Mouse (Mus musculus): ENCODE measurements around the gene Camk2d. TPM values are rescaled to one million over a fixed set of nuclear protein-coding genes. Genes with fewer than 3 reads are reported as not detected.

Gene Camk2d
- polyA plus RNA-seq, 1 experiment from 2014 or later, result 16.5 TPM

DNA sequence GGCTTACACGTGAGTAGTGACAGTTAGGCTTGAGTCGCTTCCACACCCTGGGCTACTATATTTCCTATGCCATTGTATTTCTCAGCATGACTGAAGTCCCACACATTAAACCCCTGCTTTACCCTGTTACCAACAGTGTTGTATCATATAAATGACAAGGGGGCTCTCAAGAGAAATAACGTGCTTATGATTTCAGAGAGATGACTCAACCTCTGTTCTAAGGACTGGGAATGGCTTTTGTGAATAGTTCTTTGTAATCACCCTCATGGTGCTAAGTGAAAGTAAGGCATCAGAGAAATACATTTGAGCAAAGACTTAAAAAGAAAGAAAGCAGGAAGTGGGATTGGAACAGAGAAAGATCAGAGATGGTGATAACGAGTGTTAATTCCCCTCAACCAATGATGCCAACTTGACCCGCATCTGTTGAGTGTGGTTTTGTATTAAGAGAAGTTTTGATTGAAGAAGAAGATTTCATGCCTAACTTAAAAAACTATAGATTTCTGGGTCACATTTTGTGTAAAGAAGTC lies 238.6 kb downstream of the Camk2d start:
- no peak for ATAC-seq (replicated peaks; ENCODE audit: insufficient number of reproducible peaks, low FRiP score, low TSS enrichment, low read depth)
- no peak overlapping the region for H3K9ac ChIP-seq (replicated peaks; ENCODE audit: low read length)
- H3K4me2 ChIP-seq (ENCODE audit: low read depth, low read length), result no peak overlapping the region
- H3K36me3 ChIP-seq (replicated peaks; ENCODE audit: control insufficient read depth, insufficient read depth, low read depth, low read length), result no peaks in the 10 kb centered on the region
- H3K4me3 ChIP-seq (ENCODE audit: low read depth, low read length), result no peak overlapping the region
- no peak for DNase-seq (ENCODE audit: low spot score)
- no peak overlapping the region for H3K27ac ChIP-seq (replicated peaks; ENCODE audit: low read depth, low read length)
- WGBS, result 84% methylated on average over 5 of the region's 5 CpGs
- H3K27me3 ChIP-seq (ENCODE audit: control insufficient read depth, insufficient read depth, low read length), result no peaks in the 10 kb centered on the region
- no peaks in the 10 kb centered on the region for H3K4me1 ChIP-seq (ENCODE audit: control insufficient read depth, insufficient read depth, low read length)
- H3K9me3 ChIP-seq (replicated peaks; ENCODE audit: control insufficient read depth, low read length), result no peaks in the 10 kb centered on the region

DNA sequence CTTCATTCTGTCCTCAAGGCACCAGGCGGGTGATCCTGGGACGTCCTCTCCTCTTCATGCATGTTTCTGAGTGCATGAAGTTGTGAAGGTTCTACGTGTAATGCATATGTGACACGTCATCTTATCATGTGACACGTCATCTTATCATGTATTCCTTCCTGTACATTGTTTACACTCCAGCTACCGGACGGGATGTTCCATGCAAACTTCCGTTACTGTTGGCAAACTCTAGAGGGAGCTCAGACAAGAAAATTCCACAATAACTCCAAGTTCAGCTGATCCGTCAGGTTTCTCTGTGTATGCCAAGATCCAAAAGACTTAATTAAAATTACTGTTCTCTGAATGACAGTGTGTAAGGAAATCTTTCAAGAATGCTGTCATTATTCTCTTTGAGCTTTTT lies 246.7 kb downstream of the Camk2d start:
- 85% methylated on average over 9 of the region's 9 CpGs for WGBS
- H3K4me1 ChIP-seq (ENCODE audit: control insufficient read depth, insufficient read depth, low read length), result no peaks in the 10 kb centered on the region
- H3K9me3 ChIP-seq (replicated peaks; ENCODE audit: control insufficient read depth, low read length), result no peaks in the 10 kb centered on the region
- ATAC-seq (replicated peaks; ENCODE audit: insufficient number of reproducible peaks, low FRiP score, low TSS enrichment, low read depth), result no peak
- no peak for DNase-seq (ENCODE audit: low spot score)
- H3K27me3 ChIP-seq (ENCODE audit: control insufficient read depth, insufficient read depth, low read length), result no peaks in the 10 kb centered on the region
- H3K9ac ChIP-seq (replicated peaks; ENCODE audit: low read length), result no peak overlapping the region
- no peak overlapping the region for H3K4me2 ChIP-seq (ENCODE audit: low read depth, low read length)
- H3K4me3 ChIP-seq (ENCODE audit: low read depth, low read length), result no peak overlapping the region
- H3K27ac ChIP-seq (replicated peaks; ENCODE audit: low read depth, low read length), result no peak overlapping the region
- no peaks in the 10 kb centered on the region for H3K36me3 ChIP-seq (replicated peaks; ENCODE audit: control insufficient read depth, insufficient read depth, low read depth, low read length)

DNA sequence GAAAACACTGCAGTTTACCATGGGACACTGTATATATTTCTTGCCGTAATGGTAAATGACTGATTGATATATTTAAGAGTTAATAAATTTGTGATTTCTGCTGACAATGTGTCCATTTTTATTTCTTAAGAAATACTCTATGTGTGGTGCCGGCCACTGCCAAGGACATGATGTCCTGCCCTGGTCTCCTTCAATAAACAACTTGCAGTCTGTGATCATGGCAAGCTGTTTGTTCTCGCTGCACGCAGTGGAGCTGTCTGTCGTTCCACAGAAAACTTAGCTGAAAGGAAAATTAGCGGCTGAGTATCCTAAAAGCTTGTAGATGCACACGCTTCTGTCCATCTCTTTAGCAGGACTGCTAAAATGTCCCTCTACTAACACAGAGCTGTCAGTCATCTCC lies 248.7 kb downstream of the Camk2d start:
- H3K4me1 ChIP-seq (ENCODE audit: control insufficient read depth, insufficient read depth, low read length), result no peaks in the 10 kb centered on the region
- no peak for ATAC-seq (replicated peaks; ENCODE audit: insufficient number of reproducible peaks, low FRiP score, low TSS enrichment, low read depth)
- H3K9me3 ChIP-seq (replicated peaks; ENCODE audit: control insufficient read depth, low read length), result no peaks in the 10 kb centered on the region
- no peak overlapping the region for H3K9ac ChIP-seq (replicated peaks; ENCODE audit: low read length)
- H3K4me2 ChIP-seq (ENCODE audit: low read depth, low read length), result no peak overlapping the region
- H3K27me3 ChIP-seq (ENCODE audit: control insufficient read depth, insufficient read depth, low read length), result no peaks in the 10 kb centered on the region
- no peaks in the 10 kb centered on the region for H3K36me3 ChIP-seq (replicated peaks; ENCODE audit: control insufficient read depth, insufficient read depth, low read depth, low read length)
- no peak for DNase-seq (ENCODE audit: low spot score)
- 95% methylated on average over 7 of the region's 7 CpGs for WGBS
- no peak overlapping the region for H3K27ac ChIP-seq (replicated peaks; ENCODE audit: low read depth, low read length)
- no peak overlapping the region for H3K4me3 ChIP-seq (ENCODE audit: low read depth, low read length)

DNA sequence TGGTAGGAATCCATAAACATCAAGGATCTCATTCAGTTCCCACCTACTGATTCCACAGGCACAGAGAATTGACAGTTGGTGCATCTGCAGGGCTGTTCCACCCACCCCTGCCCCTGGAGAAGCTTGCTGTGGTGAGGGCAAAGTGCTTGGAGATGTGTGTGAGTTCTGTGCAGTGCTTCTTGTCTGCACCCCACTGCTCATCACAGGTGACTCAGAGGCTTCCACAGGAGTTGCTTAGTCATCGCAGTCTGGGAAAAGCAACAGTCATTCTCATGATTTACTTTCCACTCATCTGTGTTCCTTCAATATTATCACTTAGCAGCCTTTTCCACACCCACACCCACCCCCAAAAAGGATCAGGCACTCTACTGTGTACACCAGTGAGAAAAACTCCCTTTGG lies 252.0 kb downstream of the Camk2d start:
- Histone ChIP-seq H3K9me3 (replicated peaks; ENCODE audit: control insufficient read depth, low read length) (no peaks in the 10 kb centered on the region), H3K9ac (replicated peaks; ENCODE audit: low read length) (no peak overlapping the region), H3K27ac (replicated peaks; ENCODE audit: low read depth, low read length) (no peak overlapping the region), H3K27me3 (ENCODE audit: control insufficient read depth, insufficient read depth, low read length) (no peaks in the 10 kb centered on the region), H3K36me3 (replicated peaks; ENCODE audit: control insufficient read depth, insufficient read depth, low read depth, low read length) (no peaks in the 10 kb centered on the region), H3K4me3 (ENCODE audit: low read depth, low read length) (no peak overlapping the region), H3K4me2 (ENCODE audit: low read depth, low read length) (no peak overlapping the region), H3K4me1 (ENCODE audit: control insufficient read depth, insufficient read depth, low read length) (no peaks in the 10 kb centered on the region)
- ATAC-seq (replicated peaks; ENCODE audit: insufficient number of reproducible peaks, low FRiP score, low TSS enrichment, low read depth), result no peak
- no peak for DNase-seq (ENCODE audit: low spot score)
- WGBS, result 95% methylated on average over 1 of the region's 1 CpGs

DNA sequence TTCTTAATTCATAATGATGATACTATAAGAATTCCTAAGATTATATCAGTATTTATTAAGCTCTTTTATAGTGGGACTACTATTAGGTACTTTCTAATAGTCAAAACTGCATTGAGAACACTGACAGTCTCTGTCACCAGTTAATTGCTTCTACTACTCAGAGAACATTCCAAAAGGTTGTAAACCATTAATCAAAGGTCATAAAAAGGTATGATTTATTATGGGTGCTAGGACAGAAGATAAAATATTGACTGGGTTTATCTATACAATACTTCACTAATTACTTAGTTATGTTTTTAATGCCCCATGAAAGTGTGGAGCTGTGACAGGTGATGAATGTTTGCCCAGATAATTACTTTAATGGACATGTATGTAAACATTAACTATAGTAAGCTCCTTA lies 264.3 kb downstream of the Camk2d start:
- H3K27ac ChIP-seq (replicated peaks; ENCODE audit: low read depth, low read length), result no peak overlapping the region
- no peaks in the 10 kb centered on the region for H3K36me3 ChIP-seq (replicated peaks; ENCODE audit: control insufficient read depth, insufficient read depth, low read depth, low read length)
- H3K27me3 ChIP-seq (ENCODE audit: control insufficient read depth, insufficient read depth, low read length), result no peaks in the 10 kb centered on the region
- H3K4me3 ChIP-seq (ENCODE audit: low read depth, low read length), result no peak overlapping the region
- DNase-seq (ENCODE audit: low spot score) (no peak), ATAC-seq (replicated peaks; ENCODE audit: insufficient number of reproducible peaks, low FRiP score, low TSS enrichment, low read depth) (no peak)
- H3K9me3 ChIP-seq (replicated peaks; ENCODE audit: control insufficient read depth, low read length), result no peaks in the 10 kb centered on the region
- H3K4me2 ChIP-seq (ENCODE audit: low read depth, low read length), result no peak overlapping the region
- no peaks in the 10 kb centered on the region for H3K4me1 ChIP-seq (ENCODE audit: control insufficient read depth, insufficient read depth, low read length)
- H3K9ac ChIP-seq (replicated peaks; ENCODE audit: low read length), result no peak overlapping the region

DNA sequence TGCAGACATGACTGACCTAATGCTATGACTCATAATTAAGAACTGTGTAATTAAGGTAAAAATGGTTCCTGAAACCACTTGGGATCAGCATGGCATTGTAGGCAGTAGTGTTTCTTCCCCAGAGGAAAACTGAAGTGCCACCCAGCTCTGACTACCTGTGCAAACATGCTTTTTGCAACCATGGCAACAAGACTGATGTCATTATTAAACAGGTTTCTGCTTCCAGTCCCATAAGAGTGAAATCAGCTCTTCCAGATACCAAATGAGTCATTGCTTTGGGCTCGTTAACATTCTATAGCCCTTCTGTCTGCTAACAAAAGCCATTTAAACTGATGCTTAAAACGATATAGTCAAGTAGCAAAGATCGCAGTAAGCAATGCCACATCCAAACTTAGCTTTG lies 273.5 kb downstream of the Camk2d start:
- H3K27ac ChIP-seq (replicated peaks; ENCODE audit: low read depth, low read length), result no peak overlapping the region
- ATAC-seq (replicated peaks; ENCODE audit: insufficient number of reproducible peaks, low FRiP score, low TSS enrichment, low read depth), result no peak
- WGBS, result 80% methylated on average over 3 of the region's 3 CpGs

DNA sequence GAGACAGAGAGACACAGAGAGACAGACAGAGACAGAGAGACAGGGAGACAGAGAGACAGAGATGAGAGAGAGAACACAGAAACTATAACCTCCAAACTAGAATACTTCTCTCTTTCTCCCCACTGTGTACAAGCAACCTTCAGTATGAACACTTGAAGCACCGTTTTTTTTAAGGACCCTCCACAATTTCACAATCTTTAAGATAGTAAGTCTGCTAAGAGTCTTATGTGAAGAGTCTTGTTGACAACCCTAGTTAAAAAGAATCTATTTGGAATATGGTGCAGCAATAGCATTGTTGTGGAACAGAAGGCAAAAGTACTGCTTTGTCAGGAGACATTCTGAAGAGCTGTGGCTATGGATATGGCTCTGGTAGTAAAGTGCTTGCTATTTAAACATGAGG lies 274.6 kb downstream of the Camk2d start:
- Histone ChIP-seq H3K4me1 (ENCODE audit: control insufficient read depth, insufficient read depth, low read length) (no peaks in the 10 kb centered on the region), H3K36me3 (replicated peaks; ENCODE audit: control insufficient read depth, insufficient read depth, low read depth, low read length) (no peaks in the 10 kb centered on the region), H3K9me3 (replicated peaks; ENCODE audit: control insufficient read depth, low read length) (no peaks in the 10 kb centered on the region), H3K4me3 (ENCODE audit: low read depth, low read length) (no peak overlapping the region), H3K9ac (replicated peaks; ENCODE audit: low read length) (no peak overlapping the region), H3K27me3 (ENCODE audit: control insufficient read depth, insufficient read depth, low read length) (no peaks in the 10 kb centered on the region), H3K4me2 (ENCODE audit: low read depth, low read length) (no peak overlapping the region), H3K27ac (replicated peaks; ENCODE audit: low read depth, low read length) (no peak overlapping the region)
- WGBS, result 92% methylated on average over 1 of the region's 1 CpGs
- DNase-seq (ENCODE audit: low spot score), result no peak
- no peak for ATAC-seq (replicated peaks; ENCODE audit: insufficient number of reproducible peaks, low FRiP score, low TSS enrichment, low read depth)

More for the DNA sequence above, 273.5 kb downstream of the Camk2d start:
- H3K27me3 ChIP-seq (ENCODE audit: control insufficient read depth, insufficient read depth, low read length), result no peaks in the 10 kb centered on the region
- DNase-seq (ENCODE audit: low spot score), result peak; percentile 8
- H3K4me3 ChIP-seq (ENCODE audit: low read depth, low read length), result no peak overlapping the region
- no peaks in the 10 kb centered on the region for H3K4me1 ChIP-seq (ENCODE audit: control insufficient read depth, insufficient read depth, low read length)
- no peak overlapping the region for H3K4me2 ChIP-seq (ENCODE audit: low read depth, low read length)
- no peaks in the 10 kb centered on the region for H3K9me3 ChIP-seq (replicated peaks; ENCODE audit: control insufficient read depth, low read length)
- no peak overlapping the region for H3K9ac ChIP-seq (replicated peaks; ENCODE audit: low read length)
- no peaks in the 10 kb centered on the region for H3K36me3 ChIP-seq (replicated peaks; ENCODE audit: control insufficient read depth, insufficient read depth, low read depth, low read length)

DNA sequence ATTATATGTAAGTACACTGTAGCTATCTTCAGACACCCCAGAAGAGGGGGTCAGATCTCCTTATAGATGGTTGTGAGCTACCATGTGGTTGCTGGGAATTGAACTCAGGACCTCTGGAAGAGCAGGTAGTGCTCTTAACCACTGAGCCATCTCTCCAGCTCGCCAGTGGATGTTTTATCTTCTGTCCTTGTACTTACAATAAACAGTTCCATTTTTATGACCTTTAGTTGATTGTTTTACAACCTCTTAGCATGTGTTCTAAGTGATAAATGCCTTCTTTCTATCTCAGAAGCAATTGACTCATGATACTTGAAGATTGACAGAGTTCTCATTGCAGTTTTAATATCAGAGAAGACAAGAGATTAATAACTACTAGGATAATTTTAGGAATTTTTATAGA lies 282.1 kb downstream of the Camk2d start:
- Histone ChIP-seq H3K4me3 (ENCODE audit: low read depth, low read length) (no peak overlapping the region), H3K36me3 (replicated peaks; ENCODE audit: control insufficient read depth, insufficient read depth, low read depth, low read length) (no peaks in the 10 kb centered on the region), H3K27ac (replicated peaks; ENCODE audit: low read depth, low read length) (no peak overlapping the region), H3K4me2 (ENCODE audit: low read depth, low read length) (no peak overlapping the region), H3K9ac (replicated peaks; ENCODE audit: low read length) (no peak overlapping the region), H3K9me3 (replicated peaks; ENCODE audit: control insufficient read depth, low read length) (no peaks in the 10 kb centered on the region), H3K4me1 (ENCODE audit: control insufficient read depth, insufficient read depth, low read length) (no peaks in the 10 kb centered on the region), H3K27me3 (ENCODE audit: control insufficient read depth, insufficient read depth, low read length) (no peaks in the 10 kb centered on the region)
- ATAC-seq (replicated peaks; ENCODE audit: insufficient number of reproducible peaks, low FRiP score, low TSS enrichment, low read depth) (no peak), DNase-seq (ENCODE audit: low spot score) (no peak)
- WGBS, result 62% methylated on average over 1 of the region's 1 CpGs

Measured in embryonic facial prominence, embryonic 11.5 days (tissue).